Mouse (Mus musculus) testis, adult 2 months (tissue): ENCODE measurements at regions not wholly inside any gene's neighbourhood (a gene's known extent, or its start where the extent isn't known, plus 50 kb on each side); places are given as distances from the start of the nearest gene placed in this dataset.

Experiments
- CTCF ChIP-seq: fragments of 200-500 bp; IDR thresholded peaks from 2 replicates; pipeline ENCODE4 v1.5.1; 2012; ENCODE audit warnings: low read depth, mild to moderate bottlenecking, inconsistent platforms, low read length, moderate library complexity; ENCODE audit not compliant: control insufficient read depth, insufficient read depth, insufficient replicate concordance
- POLR2A ChIP-seq: fragments of 200-500 bp; IDR thresholded peaks from 2 replicates; pipeline ENCODE4 v1.6.1; 2012; ENCODE audit warnings: low read depth, mild to moderate bottlenecking, inconsistent platforms, low read length, moderate library complexity; ENCODE audit not compliant: control insufficient read depth

GRCm38 (mm10) chr19:15617233-15617915, 329.8 kb downstream of the Psat1 start:
- TF ChIP-seq CTCF (no peak), POLR2A (no peak)
